Mouse (Mus musculus) ES-Bruce4 (cell line): Measurements from ENCODE around the gene Adamts4.

ENCODE experiments used
- CTCF ChIP-seq: IDR thresholded peaks from one replicate; pipeline ENCODE4 v1.8.1; 2011; ENCODE audit warnings: low read depth, low read length
- POLR2A ChIP-seq: IDR thresholded peaks from one replicate; pipeline ENCODE4 v1.8.1; 2011; ENCODE audit warnings: low read length; ENCODE audit not compliant: insufficient read depth

GRCm38 (mm10) chr1:171226780-171227179 is 23.4 kb upstream of the Adamts4 start:
- TF ChIP-seq POLR2A (no peak), CTCF (no peak)
